Mouse (Mus musculus): ENCODE measurements at regions not wholly inside any gene's neighbourhood (a gene's known extent, or its start where the extent isn't known, plus 50 kb on each side); places are given as distances from the start of the nearest gene placed in this dataset.
A peak's percentile ranks its signal among the peaks of the same experiment; 100 is the strongest.
"Not testable (repeated sequence)": the region's sequence is repeated elsewhere in the genome, so short reads cannot be mapped to it uniquely, and the experiment has no call there.

DNA sequence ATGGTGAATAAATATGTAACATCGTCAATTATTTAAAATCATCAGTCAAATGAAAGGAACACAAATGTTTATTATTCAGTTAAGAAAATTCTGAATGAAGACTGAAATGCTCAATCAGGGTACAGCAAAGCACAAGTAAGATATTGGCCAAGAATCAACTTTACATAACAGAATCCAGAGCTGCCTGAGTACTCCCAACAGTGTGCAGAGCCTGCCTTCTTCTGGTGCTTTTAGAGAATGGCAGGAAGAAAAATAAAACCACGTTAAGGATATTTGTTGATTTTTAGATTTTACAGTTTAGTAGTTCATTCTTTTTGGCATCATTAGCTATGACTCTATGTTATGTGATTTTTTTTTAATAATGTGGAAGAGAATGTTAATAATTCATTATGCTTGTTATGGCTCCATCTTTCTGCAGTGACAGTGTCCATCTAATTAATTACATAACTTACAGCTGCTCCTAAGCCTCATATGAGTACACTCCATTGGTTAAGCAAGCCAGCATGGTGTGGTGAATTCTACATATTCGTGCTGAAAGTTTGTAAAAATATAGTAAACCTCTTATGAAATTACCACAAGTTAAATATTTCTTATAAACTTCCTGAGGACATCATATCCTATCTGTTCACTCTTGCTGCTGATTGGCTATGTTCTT, 579.0 kb downstream of the Kcna4 start:
- ATAC-seq (replicated peaks; ENCODE audit: poor library complexity): no peak

GRCm38 (mm10) chr2:107879663-107880062, 589.2 kb downstream of the Kcna4 start:
- peak; percentile 82 for ATAC-seq (replicated peaks; ENCODE audit: poor library complexity)

DNA sequence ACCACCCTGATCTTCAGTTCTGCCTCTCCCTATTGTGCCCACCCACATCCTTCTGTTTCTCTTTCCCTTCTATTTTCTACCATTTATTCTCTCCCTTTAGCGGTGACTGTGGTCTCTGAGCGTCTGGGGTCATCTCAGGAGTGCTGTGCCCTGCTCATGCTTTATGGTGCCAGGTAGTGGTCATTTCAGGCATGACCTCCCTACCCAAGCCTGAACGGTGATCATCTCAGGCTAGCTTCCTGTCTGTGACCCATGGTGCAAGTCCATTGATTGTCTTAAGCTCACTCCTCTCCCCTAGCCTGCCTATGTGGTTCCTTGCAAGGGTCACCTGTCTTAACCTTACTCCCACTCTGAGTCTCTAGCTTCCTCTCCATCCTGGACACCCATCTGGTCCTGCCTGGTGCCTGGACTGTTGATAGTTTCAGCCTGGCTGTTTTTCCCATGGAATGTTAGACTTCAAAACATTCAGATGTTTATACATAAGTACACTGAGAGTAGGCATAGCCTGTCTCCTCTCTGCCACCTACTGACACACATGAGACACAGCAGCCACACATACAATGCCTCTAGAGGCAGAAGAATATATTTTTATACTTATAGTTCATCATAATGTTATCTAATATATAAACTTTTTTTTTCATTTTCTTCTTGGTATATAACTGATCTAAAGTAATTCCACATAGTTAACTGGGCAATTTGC, 595.8 kb downstream of the Kcna4 start:
- ATAC-seq (replicated peaks; ENCODE audit: poor library complexity): 0 out of 2 replicates have a peak, but pooled peaks have one; percentile 39

- no peak for ATAC-seq (replicated peaks; ENCODE audit: poor library complexity)
Observed at GRCm38 (mm10) chr2:107888245-107888644, 597.8 kb downstream of the Kcna4 start.

- no peak for ATAC-seq (replicated peaks; ENCODE audit: poor library complexity)
Observed at GRCm38 (mm10) chr2:107925116-107925515, 634.7 kb downstream of the Kcna4 start.

- ATAC-seq (replicated peaks; ENCODE audit: poor library complexity): no peak
Observed at GRCm38 (mm10) chr2:107926606-107927005, 636.2 kb downstream of the Kcna4 start.

GRCm38 (mm10) chr2:107935336-107935735, 644.9 kb downstream of the Kcna4 start:
- ATAC-seq (replicated peaks; ENCODE audit: poor library complexity): no peak

GRCm38 (mm10) chr2:107935775-107936174, 645.3 kb downstream of the Kcna4 start:
- no peak for ATAC-seq (replicated peaks; ENCODE audit: poor library complexity)

- ATAC-seq (replicated peaks; ENCODE audit: poor library complexity): no peak
Observed at GRCm38 (mm10) chr2:107941374-107941773, 650.9 kb downstream of the Kcna4 start.

DNA sequence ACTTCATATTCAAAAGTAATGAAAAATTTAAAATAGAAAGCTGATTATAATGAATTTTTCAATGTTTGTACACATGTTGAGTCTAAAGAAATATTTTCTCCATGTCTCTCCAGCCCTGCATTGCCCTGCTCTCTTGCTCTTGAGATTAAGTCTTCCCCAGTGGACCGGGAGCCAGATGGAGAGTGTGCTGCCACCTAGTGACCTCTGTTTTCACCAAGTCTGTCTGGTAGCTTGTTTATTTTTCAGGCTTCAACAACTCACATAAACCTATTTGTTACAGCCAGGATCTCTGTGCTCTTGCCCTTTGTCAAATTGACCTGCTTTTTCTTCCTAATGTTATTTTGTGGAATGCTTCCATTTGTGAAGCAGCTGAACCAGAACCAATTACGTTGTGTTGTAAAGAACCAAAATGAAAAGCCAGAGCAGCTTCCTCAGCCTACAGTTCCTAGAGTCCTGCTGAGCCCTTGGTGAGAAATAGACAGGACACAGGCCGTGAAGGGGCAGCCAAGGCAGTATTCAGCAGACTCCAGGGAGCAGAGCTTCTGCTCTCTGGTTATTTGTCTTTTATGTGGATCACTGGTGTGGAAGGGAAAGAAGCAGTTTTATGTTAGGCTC, 655.5 kb downstream of the Kcna4 start:
- ATAC-seq (replicated peaks; ENCODE audit: poor library complexity): no peak

GRCm38 (mm10) chr2:107955608-107956127, 665.2 kb downstream of the Kcna4 start:
- ATAC-seq (replicated peaks; ENCODE audit: poor library complexity): not testable (repeated sequence)

DNA sequence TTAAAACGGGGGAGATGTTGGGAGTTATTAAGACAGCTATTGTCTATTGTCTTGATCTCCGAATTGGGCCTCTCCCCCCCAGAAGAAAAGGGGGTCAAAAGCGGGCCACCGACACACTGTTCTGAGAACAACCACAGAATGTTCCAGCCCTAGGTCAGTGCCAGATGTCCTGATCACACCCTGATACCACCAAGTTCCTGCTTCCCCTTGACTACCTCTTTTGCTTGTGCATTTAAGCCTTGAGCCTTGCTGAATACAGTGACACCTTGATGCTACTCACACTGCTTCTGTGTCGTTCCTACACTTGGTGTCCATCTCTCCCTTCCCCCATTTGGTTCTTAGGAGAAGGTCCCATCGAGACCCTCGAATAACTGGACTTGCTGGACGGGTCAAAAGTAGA, 673.5 kb downstream of the Kcna4 start:
- ATAC-seq (replicated peaks; ENCODE audit: poor library complexity): not testable (repeated sequence)

- ATAC-seq (replicated peaks; ENCODE audit: poor library complexity): no peak
Observed at GRCm38 (mm10) chr2:107964841-107965240, 674.4 kb downstream of the Kcna4 start.

GRCm38 (mm10) chr2:107965336-107966306, 675.2 kb downstream of the Kcna4 start:
- ATAC-seq (replicated peaks; ENCODE audit: poor library complexity): no peak

GRCm38 (mm10) chr2:107968526-107968925, 678.1 kb downstream of the Kcna4 start:
- ATAC-seq (replicated peaks; ENCODE audit: poor library complexity): no peak

DNA sequence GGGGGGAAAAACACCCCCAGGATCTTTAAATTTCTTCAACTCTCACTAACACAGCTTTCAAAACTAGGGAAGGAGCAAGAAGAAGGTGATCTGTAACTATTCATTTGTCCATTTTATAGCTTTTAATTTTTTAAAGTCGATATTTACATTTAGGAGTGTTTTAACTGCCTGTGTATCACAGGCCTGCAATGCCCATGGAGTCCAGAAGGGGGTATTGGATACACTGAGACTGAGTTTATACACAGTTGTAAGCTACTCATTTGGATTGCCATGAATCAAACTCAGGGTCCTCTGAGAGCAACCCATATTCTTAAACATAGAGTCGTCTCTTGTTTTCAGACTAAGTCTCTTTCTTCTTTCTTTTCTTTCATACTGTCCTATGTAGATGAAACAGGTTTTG, 679.1 kb downstream of the Kcna4 start:
- ATAC-seq (replicated peaks; ENCODE audit: poor library complexity): no peak

DNA sequence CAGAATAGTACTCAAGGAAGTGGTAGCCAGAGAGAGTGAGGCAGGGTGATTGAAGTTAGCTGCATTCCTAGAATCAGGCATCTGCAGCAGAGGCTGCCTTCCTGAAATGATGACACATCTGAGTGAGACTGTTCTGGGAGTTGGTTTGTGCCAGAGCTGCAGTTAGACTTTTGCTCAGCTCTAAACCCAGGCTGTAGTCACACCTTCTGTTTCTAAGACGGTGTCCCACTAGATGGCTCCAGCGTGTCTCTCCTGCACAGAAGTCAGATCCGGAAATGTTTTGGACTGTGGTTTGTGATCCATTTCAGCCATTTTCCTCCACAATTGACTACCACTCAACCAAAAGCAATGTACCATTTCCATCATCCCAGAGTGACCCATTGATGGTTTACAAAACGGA, 683.1 kb downstream of the Kcna4 start:
- ATAC-seq (replicated peaks; ENCODE audit: poor library complexity): no peak

DNA sequence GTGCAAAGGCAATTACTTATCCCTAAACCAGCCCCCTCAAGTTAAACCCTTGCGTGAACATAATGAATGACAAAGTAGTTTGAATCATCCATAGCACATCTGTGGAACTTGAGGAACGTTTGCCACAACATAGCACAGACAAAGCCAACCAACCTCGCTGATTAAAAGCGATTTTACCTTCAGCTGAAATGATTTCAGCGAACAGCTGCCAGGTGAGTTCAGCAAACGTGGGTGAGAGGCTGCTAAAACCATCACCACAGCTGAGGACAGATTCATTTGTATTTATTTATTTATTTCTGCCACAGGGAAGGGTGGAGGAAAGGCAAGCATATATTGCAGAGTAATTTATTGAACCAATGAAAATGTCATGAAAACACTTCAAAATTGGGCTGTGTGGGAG, 704.4 kb downstream of the Kcna4 start:
- no peak for ATAC-seq (replicated peaks; ENCODE audit: poor library complexity)

DNA sequence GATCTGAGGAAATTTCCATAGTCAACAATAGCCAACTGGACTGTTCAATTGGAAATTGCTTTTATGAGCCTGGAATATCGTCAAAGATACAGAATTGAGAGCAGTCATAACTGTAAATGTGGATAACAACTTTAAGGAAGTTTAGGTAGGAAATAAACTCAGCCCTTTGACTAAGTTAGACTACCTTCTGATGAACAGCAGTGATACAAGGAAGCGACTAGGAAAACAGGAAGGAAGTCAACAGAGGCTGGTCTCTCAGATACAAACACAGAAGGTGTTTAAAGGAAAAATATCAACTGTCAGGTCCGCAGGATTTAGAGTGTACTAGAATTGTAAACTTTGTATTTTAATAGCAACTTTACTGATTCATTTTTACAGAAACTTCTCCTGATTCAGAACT, 721.1 kb downstream of the Kcna4 start:
- no peak for ATAC-seq (replicated peaks; ENCODE audit: poor library complexity)

GRCm38 (mm10) chr2:108023206-108023605, 732.8 kb downstream of the Kcna4 start:
- no peak for ATAC-seq (replicated peaks; ENCODE audit: poor library complexity)

- no peak for ATAC-seq (replicated peaks; ENCODE audit: poor library complexity)
Observed at GRCm38 (mm10) chr2:108030657-108031056, 740.2 kb downstream of the Kcna4 start.

Measured in megakaryocyte progenitor cell, adult 5-6 weeks (primary cell).